Comparison of ENCODE assay signal across 8 mouse cellular contexts in the genomic region with DNA sequence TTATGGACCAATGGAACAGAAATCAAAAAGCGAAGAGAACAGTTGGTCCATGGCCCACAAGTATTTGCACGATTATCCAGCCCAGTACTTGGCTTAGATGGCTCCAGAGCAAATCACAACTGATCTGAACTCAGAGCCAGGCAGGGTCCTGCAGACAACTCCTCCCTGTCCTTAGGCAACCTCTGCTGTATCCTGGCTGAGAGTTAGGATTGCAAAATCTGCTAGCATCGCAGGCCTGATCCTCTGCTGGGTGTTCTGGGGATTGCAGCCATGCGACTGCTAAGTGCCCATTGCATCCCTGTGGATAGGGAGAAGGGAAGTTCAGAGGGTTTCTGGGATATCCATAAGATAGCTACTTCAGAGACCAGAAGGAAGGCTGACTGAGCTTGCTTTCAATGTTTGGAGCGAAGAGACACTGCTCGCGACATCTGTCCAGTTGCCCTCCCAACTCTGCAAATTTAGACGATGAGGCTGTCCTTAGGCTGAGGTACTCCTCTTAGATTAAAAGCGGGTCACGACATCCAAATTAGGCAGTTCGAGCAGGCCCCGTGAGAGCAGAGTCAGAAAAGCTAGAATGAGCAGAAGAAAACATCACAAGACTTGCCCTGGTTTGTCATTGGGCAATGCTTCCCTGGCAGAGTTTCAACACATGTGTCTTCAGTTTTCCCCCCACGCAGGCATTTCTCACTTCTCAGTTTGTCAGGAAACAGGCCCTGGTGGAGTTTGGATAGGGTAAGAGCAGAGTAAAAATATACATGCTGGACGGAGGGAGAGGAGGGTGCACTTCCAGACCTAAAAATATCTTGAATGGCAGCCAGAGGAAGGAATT. TPM values are rescaled to one million over a fixed set of nuclear protein-coding genes. Genes with fewer than 3 reads are reported as not detected.
DNase-seq lines count a peak whose midpoint lies in the region; ATAC-seq and TF ChIP-seq lines count a peak whose summit lies in the region.

No protein-coding gene starts in this region.

- peak; percentile 30 for TF ChIP-seq CTCF in Patski (IDR thresholded peaks at IDR 0.05)

- POLR2A ChIA-PET in Patski (lab: Charles Lee) = interaction anchor here (0.7 kb wide), 1 partner anchor 28 kb away, joined by 3 read pairs; no protein-coding TSS in a partner anchor

- no peak for ATAC-seq in hindbrain, embryonic 11.5 days (ENCODE audit: low FRiP score)
- ATAC-seq in hindbrain, embryonic 12.5 days (ENCODE audit: low FRiP score) = no peak
- ATAC-seq in Patski = peak; percentile 31
- no peak for ATAC-seq in limb, embryonic 11.5 days (ENCODE audit: insufficient number of reproducible peaks, low FRiP score, low TSS enrichment, low read depth)

- H3K4me1 ChIP-seq in hindbrain, embryonic 11.5 days (replicated peaks; ENCODE audit: control insufficient read depth, insufficient read depth, low read length) = no peaks in the 10 kb centered on the region
- H3K4me1 ChIP-seq in hindbrain, embryonic 12.5 days = peaks cover 5% of the 10 kb centered on the region; the same call in 1 of the 2 replicates
- H3K4me1 ChIP-seq in limb, embryonic 11.5 days (ENCODE audit: control insufficient read depth, insufficient read depth, low read length) = peaks cover 20% of the 10 kb centered on the region

- H3K4me2 ChIP-seq in hindbrain, embryonic 11.5 days (replicated peaks; ENCODE audit: low read depth, low read length) = no peak overlapping the region
- no peak overlapping the region for H3K4me2 ChIP-seq in hindbrain, embryonic 12.5 days (replicated peaks)
- no peak overlapping the region for H3K4me2 ChIP-seq in limb, embryonic 11.5 days (ENCODE audit: low read depth, severe bottlenecking)

- H3K36me3 ChIP-seq in hindbrain, embryonic 11.5 days (ENCODE audit: control insufficient read depth, insufficient read depth, low read length) = no peaks in the 10 kb centered on the region
- peaks cover 12% of the 10 kb centered on the region for H3K36me3 ChIP-seq in hindbrain, embryonic 12.5 days
- no peaks in the 10 kb centered on the region for H3K36me3 ChIP-seq in limb, embryonic 11.5 days (ENCODE audit: control insufficient read depth, insufficient read depth, low read length)

- peak; percentile 42 for DNase-seq in hindbrain, embryonic 11.5 days (ENCODE audit: low spot score)
- no peak for DNase-seq in Patski (ENCODE audit: low read depth, low spot score)
- peak; percentile 75 to 87 for DNase-seq in frontal cortex, adult 2 months (ENCODE audit: extremely low spot score in 1 of 2, low spot score in 1 of 2)
- DNase-seq in heart, postnatal 4 days = peak; percentile 71
- peak; percentile 47 for DNase-seq in limb, embryonic 11.5 days (ENCODE audit: low spot score)
- peak; percentile 66 to 71 for DNase-seq in monocyte, adult 2 months (ENCODE audit: low read depth in 1 of 2, low spot score in 2 of 2)
- no peak for DNase-seq in spleen, postnatal 10 days (ENCODE audit: low spot score in 2 of 2)

- CTCF ChIA-PET in Patski (lab: Charles Lee) = no interaction called here

- in situ Hi-C loops in Patski (cut with MboI; ENCODE audit: low pct_unique_long_range_greater_than_20kb) = loop anchor here (5.0 kb wide), 1 partner anchor 191 kb away; no protein-coding TSS in a partner anchor

- WGBS in hindbrain, embryonic 11.5 days = 61% methylated on average over 14 of the region's 14 CpGs
- 72% methylated on average over 14 of the region's 14 CpGs for WGBS in hindbrain, embryonic 12.5 days
- 64% methylated on average over 14 of the region's 14 CpGs for WGBS in limb, embryonic 11.5 days

- no peaks in the 10 kb centered on the region for H3K9me3 ChIP-seq in hindbrain, embryonic 11.5 days (ENCODE audit: control insufficient read depth, low read length)
- H3K9me3 ChIP-seq in hindbrain, embryonic 12.5 days (replicated peaks) = no peaks in the 10 kb centered on the region
- H3K9me3 ChIP-seq in limb, embryonic 11.5 days (ENCODE audit: control insufficient read depth, low read length) = no peaks in the 10 kb centered on the region

- no peaks in the 10 kb centered on the region for H3K27me3 ChIP-seq in hindbrain, embryonic 11.5 days (ENCODE audit: control insufficient read depth, insufficient read depth, low read length)
- no peaks in the 10 kb centered on the region for H3K27me3 ChIP-seq in hindbrain, embryonic 12.5 days
- no peaks in the 10 kb centered on the region for H3K27me3 ChIP-seq in Patski
- H3K27me3 ChIP-seq in limb, embryonic 11.5 days (ENCODE audit: control insufficient read depth, insufficient read depth, low read length) = no peaks in the 10 kb centered on the region

- no peak overlapping the region for H3K9ac ChIP-seq in hindbrain, embryonic 11.5 days (ENCODE audit: low read depth, low read length)
- H3K9ac ChIP-seq in hindbrain, embryonic 12.5 days = no peak overlapping the region
- H3K9ac ChIP-seq in limb, embryonic 11.5 days (ENCODE audit: low read length) = no peak overlapping the region

- no peak overlapping the region for H3K27ac ChIP-seq in hindbrain, embryonic 11.5 days (ENCODE audit: low read depth, low read length)
- no peak overlapping the region; the same call in 1 of the 2 replicates for H3K27ac ChIP-seq in hindbrain, embryonic 12.5 days
- H3K27ac ChIP-seq in limb, embryonic 11.5 days (replicated peaks; ENCODE audit: low read depth, low read length) = no peak overlapping the region; the same call in 1 of the 2 replicates

- no peak overlapping the region for H3K4me3 ChIP-seq in hindbrain, embryonic 11.5 days (ENCODE audit: low read depth, low read length)
- no peak overlapping the region for H3K4me3 ChIP-seq in hindbrain, embryonic 12.5 days
- H3K4me3 ChIP-seq in limb, embryonic 11.5 days (ENCODE audit: low read depth, low read length) = no peak overlapping the region

RNA-seq across cellular contexts. Expression of a gene that starts 13.7 kb away (rescaled TPM):
- polyA plus RNA-seq in hindbrain, embryonic 11.5 days (2014; fragmentation: Nextera tagmentation; extraction: Ambion mirVana) = 139 and 146 TPM in 2 replicates
- polyA plus RNA-seq in hindbrain, embryonic 12.5 days (2016; fragmentation: Nextera tagmentation; extraction: Ambion mirVana) = 115 and 125 TPM in 2 replicates
- polyA plus RNA-seq in Patski (2021) = 85.8 TPM
- polyA plus RNA-seq in frontal cortex, adult 2 months (2012; rRNA removed) = 71.1 and 90.5 TPM in 2 replicates
- 100 to 1,000 TPM; 120 to 123 TPM for total RNA-seq in heart, postnatal 4 days (2021)
- 153 and 159 TPM in 2 replicates for polyA plus RNA-seq in limb, embryonic 11.5 days (2014; fragmentation: Nextera tagmentation; extraction: Ambion mirVana)

RNA-seq across cellular contexts. Expression of a gene that starts 46.4 kb away (rescaled TPM):
- 1.7 and 2.4 TPM in 2 replicates for polyA plus RNA-seq in hindbrain, embryonic 11.5 days (2014; fragmentation: Nextera tagmentation; extraction: Ambion mirVana)
- polyA plus RNA-seq in hindbrain, embryonic 12.5 days (2016; fragmentation: Nextera tagmentation; extraction: Ambion mirVana) = 3.0 and 3.6 TPM in 2 replicates
- polyA plus RNA-seq in Patski (2021) = 0.64 TPM
- polyA plus RNA-seq in frontal cortex, adult 2 months (2012; rRNA removed) = 4.0 TPM in 2 replicates
- under 1 TPM; 0.41 to 0.79 TPM for total RNA-seq in heart, postnatal 4 days (2021)
- 0.08 and 0.09 TPM in 2 replicates for polyA plus RNA-seq in limb, embryonic 11.5 days (2014; fragmentation: Nextera tagmentation; extraction: Ambion mirVana)

RNA-seq across cellular contexts. Expression of a gene that starts 46.7 kb away (rescaled TPM):
- polyA plus RNA-seq in hindbrain, embryonic 11.5 days (2014; fragmentation: Nextera tagmentation; extraction: Ambion mirVana) = 42.3 and 43.9 TPM in 2 replicates
- polyA plus RNA-seq in hindbrain, embryonic 12.5 days (2016; fragmentation: Nextera tagmentation; extraction: Ambion mirVana) = 39.0 and 41.5 TPM in 2 replicates
- 26.1 TPM for polyA plus RNA-seq in Patski (2021)
- polyA plus RNA-seq in frontal cortex, adult 2 months (2012; rRNA removed) = 10.1 and 11.8 TPM in 2 replicates
- total RNA-seq in heart, postnatal 4 days (2021) = 10 to 100 TPM; 17.5 to 18.7 TPM
- polyA plus RNA-seq in limb, embryonic 11.5 days (2014; fragmentation: Nextera tagmentation; extraction: Ambion mirVana) = 45.8 and 46.9 TPM in 2 replicates

Comparison
In these comparisons a context has a peak if more than half of its experiments do, and no peak if none do; other contexts are left out.
1. DNase-seq: peak in hindbrain, embryonic 11.5 days (single experiment), frontal cortex, adult 2 months (2 of 2), heart, postnatal 4 days (single experiment), limb, embryonic 11.5 days (single experiment) and monocyte, adult 2 months (2 of 2); none in Patski (single experiment) and spleen, postnatal 10 days (0 of 2).